Comparison of ENCODE assay signal across 28 mouse cellular contexts in the genomic region with DNA sequence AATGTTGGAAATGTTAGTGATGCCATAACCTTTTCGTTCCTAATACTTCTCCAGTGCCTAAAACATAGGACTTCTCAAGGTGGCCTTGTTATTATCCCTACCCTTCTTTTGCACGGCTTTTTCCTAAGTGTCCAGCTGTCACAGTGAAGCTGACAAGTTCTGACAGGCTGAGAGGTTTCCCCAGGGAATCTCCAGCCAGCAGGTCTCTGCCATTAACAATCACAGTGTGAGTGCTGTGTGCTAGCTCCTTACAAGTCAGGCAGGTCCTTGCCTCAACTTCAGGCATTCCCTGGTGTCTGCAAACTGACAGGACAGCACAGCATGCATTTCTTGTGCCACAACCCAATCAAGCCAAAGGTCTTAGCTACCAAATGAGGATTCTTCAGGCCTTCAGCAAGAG.
DNase-seq lines count a peak whose midpoint lies in the region; ATAC-seq and TF ChIP-seq lines count a peak whose summit lies in the region.
"Had no signal": no experiment of that assay in that cellular context is flagged by ENCODE, and none has a peak within 500 bp of the region (broad histone marks: within the 10 kb centered on the region; RNA-seq: fewer than 3 reads in every experiment).

No protein-coding gene starts in this region.

- H3K4me1 ChIP-seq in hindbrain, embryonic 10.5 days (replicated peaks), result peaks cover 8% of the 10 kb centered on the region
- H3K4me1 ChIP-seq in hindbrain, embryonic 16.5 days (ENCODE audit: control insufficient read depth, insufficient read depth, low read depth, low read length), result no peaks in the 10 kb centered on the region
- no peaks in the 10 kb centered on the region for H3K4me1 ChIP-seq in embryonic facial prominence, embryonic 12.5 days
- peaks cover 2% of the 10 kb centered on the region; the same call in 1 of the 2 replicates for H3K4me1 ChIP-seq in midbrain, embryonic 15.5 days
- H3K4me1 ChIP-seq: heart, embryonic 13.5 days; liver, embryonic 15.5 days; neural tube, embryonic 13.5 days had no signal

- TF ChIP-seq POLR2A in brain, embryonic 14.5 days (IDR thresholded peaks at IDR 0.05; ENCODE audit: borderline replicate concordance, extremely low read depth, insufficient read depth, insufficient read length, poor library complexity, severe bottlenecking), result no peak

- no peak overlapping the region for H3K27ac ChIP-seq in hindbrain, embryonic 10.5 days
- H3K27ac ChIP-seq in hindbrain, embryonic 16.5 days (ENCODE audit: low read depth, low read length), result no peak overlapping the region
- H3K27ac ChIP-seq in embryonic facial prominence, embryonic 12.5 days, result no peak overlapping the region
- H3K27ac ChIP-seq in midbrain, embryonic 15.5 days, result no peak overlapping the region
- H3K27ac ChIP-seq: gastrocnemius, adult 2 months; heart, adult 2 months; heart, embryonic 13.5 days; kidney, postnatal 0 days; liver, embryonic 15.5 days; neural tube, embryonic 13.5 days had no signal

- TF ChIP-seq CTCF in brain, embryonic 14.5 days (IDR thresholded peaks at IDR 0.05; ENCODE audit: borderline replicate concordance, extremely low read depth, insufficient read depth, insufficient read length), result no peak

- H3K27me3 ChIP-seq in hindbrain, embryonic 10.5 days (ENCODE audit: insufficient read depth, poor library complexity, severe bottlenecking), result no peaks in the 10 kb centered on the region
- no peaks in the 10 kb centered on the region for H3K27me3 ChIP-seq in hindbrain, embryonic 16.5 days (replicated peaks; ENCODE audit: control insufficient read depth, insufficient read depth, low read length)
- no peaks in the 10 kb centered on the region for H3K27me3 ChIP-seq in embryonic facial prominence, embryonic 12.5 days
- no peaks in the 10 kb centered on the region for H3K27me3 ChIP-seq in midbrain, embryonic 15.5 days (replicated peaks)
- H3K27me3 ChIP-seq: heart, embryonic 13.5 days; liver, embryonic 15.5 days; neural tube, embryonic 13.5 days had no signal

- peak; percentile 22 for DNase-seq in hindbrain, embryonic 10.5 days (ENCODE audit: low spot score)
- DNase-seq in brain, embryonic 14.5 days (ENCODE audit: low read depth), result peak; percentile 27
- no peak for DNase-seq in cerebellum, postnatal 25 days
- no peak for DNase-seq in spleen, adult 12 weeks (ENCODE audit: low spot score)
- DNase-seq: adrenal gland, postnatal 14 days; cerebellum, adult 11-12 months; cerebellum, postnatal 14 days; gastrocnemius, adult 2 months; heart, adult 2 months; heart, postnatal 10 days; kidney, adult 8-10 months; kidney, postnatal 4 days; layer of hippocampus, postnatal 36 days; liver; lung, embryonic 14.5 days; lung, postnatal 14 days; right cerebral cortex, postnatal 14 days; thymus, postnatal 14 days had no signal

- ATAC-seq in hindbrain, embryonic 16.5 days, result no peak
- ATAC-seq in embryonic facial prominence, embryonic 12.5 days (ENCODE audit: insufficient number of reproducible peaks, insufficient read depth, low FRiP score, low TSS enrichment), result 0 out of 2 replicates have a peak, but pooled peaks have one; percentile 6
- ATAC-seq in midbrain, embryonic 15.5 days (replicated peaks), result peak; percentile 50; the same call in 1 of the 2 replicates
- ATAC-seq: CD4-positive, CD25-positive, alpha-beta regulatory T cell, adult 4 months; forebrain, embryonic 14.5 days; intestine, embryonic 16.5 days had no signal

- no peaks in the 10 kb centered on the region for H3K9me3 ChIP-seq in hindbrain, embryonic 10.5 days
- no peaks in the 10 kb centered on the region for H3K9me3 ChIP-seq in hindbrain, embryonic 16.5 days (ENCODE audit: control insufficient read depth, low read length)
- no peaks in the 10 kb centered on the region for H3K9me3 ChIP-seq in embryonic facial prominence, embryonic 12.5 days
- H3K9me3 ChIP-seq in midbrain, embryonic 15.5 days, result no peaks in the 10 kb centered on the region
- H3K9me3 ChIP-seq: heart, embryonic 13.5 days; liver, embryonic 15.5 days; neural tube, embryonic 13.5 days had no signal

- WGBS in hindbrain, embryonic 10.5 days, result 52% methylated on average over 2 of the region's 2 CpGs
- WGBS in hindbrain, embryonic 16.5 days, result 53% methylated on average over 2 of the region's 2 CpGs
- 38% methylated on average over 2 of the region's 2 CpGs for WGBS in embryonic facial prominence, embryonic 12.5 days
- WGBS in midbrain, embryonic 15.5 days, result 22% methylated on average over 2 of the region's 2 CpGs

- no peak overlapping the region for H3K9ac ChIP-seq in hindbrain, embryonic 16.5 days (ENCODE audit: low read depth, low read length)
- H3K9ac ChIP-seq in embryonic facial prominence, embryonic 12.5 days, result no peak overlapping the region
- no peak overlapping the region for H3K9ac ChIP-seq in midbrain, embryonic 15.5 days
- H3K9ac ChIP-seq: heart, embryonic 13.5 days; liver, embryonic 15.5 days; lung, embryonic 14.5 days; neural tube, embryonic 13.5 days had no signal

- H3K4me2 ChIP-seq in hindbrain, embryonic 16.5 days (ENCODE audit: low read length), result no peak overlapping the region
- no peak overlapping the region for H3K4me2 ChIP-seq in embryonic facial prominence, embryonic 12.5 days (replicated peaks)
- no peak overlapping the region for H3K4me2 ChIP-seq in midbrain, embryonic 15.5 days
- H3K4me2 ChIP-seq: heart, embryonic 13.5 days; liver, embryonic 15.5 days; lung, embryonic 14.5 days; neural tube, embryonic 13.5 days had no signal

- no peak overlapping the region for H3K4me3 ChIP-seq in hindbrain, embryonic 10.5 days
- H3K4me3 ChIP-seq in hindbrain, embryonic 16.5 days (ENCODE audit: low read length), result no peak overlapping the region
- H3K4me3 ChIP-seq in embryonic facial prominence, embryonic 12.5 days, result no peak overlapping the region
- H3K4me3 ChIP-seq in midbrain, embryonic 15.5 days, result no peak overlapping the region
- H3K4me3 ChIP-seq: gastrocnemius, adult 2 months; heart, adult 2 months; heart, embryonic 13.5 days; liver, embryonic 15.5 days; neural tube, embryonic 13.5 days had no signal

- H3K36me3 ChIP-seq in hindbrain, embryonic 10.5 days, result no peaks in the 10 kb centered on the region
- H3K36me3 ChIP-seq in hindbrain, embryonic 16.5 days (ENCODE audit: control insufficient read depth, insufficient read depth, low read length), result no peaks in the 10 kb centered on the region
- H3K36me3 ChIP-seq in embryonic facial prominence, embryonic 12.5 days, result no peaks in the 10 kb centered on the region
- H3K36me3 ChIP-seq in midbrain, embryonic 15.5 days (replicated peaks), result no peaks in the 10 kb centered on the region
- H3K36me3 ChIP-seq: heart, embryonic 13.5 days; liver, embryonic 15.5 days; neural tube, embryonic 13.5 days had no signal

Comparison
In these comparisons a context has a peak if more than half of its experiments do, and no peak if none do; other contexts are left out.
1. DNase-seq: peak in hindbrain, embryonic 10.5 days (single experiment) and brain, embryonic 14.5 days (single experiment); none in cerebellum, postnatal 25 days (0 of 2) and spleen, adult 12 weeks (single experiment).